19 mouse cellular contexts compared by ENCODE assay signal in the genomic region with DNA sequence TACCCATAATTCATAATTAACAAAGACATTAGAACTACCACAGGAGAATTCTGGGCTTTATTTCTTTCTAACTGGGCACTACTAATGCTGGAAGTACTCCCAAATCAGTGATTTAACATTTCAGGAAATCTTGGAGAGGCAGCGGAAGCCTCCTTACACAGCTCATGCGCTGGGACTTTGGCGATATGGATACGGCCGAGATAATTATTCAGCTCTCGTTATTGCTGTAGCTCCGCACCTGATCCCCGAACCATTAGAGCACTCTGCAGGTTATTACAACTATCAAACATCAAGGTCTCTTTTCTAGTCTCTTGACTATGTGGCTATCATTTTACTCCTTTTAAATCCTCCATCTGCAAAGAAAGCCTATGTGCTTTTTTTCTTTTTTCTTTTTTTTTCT.
DNase-seq lines count a peak whose midpoint lies in the region; ATAC-seq lines count a peak whose summit lies in the region.
"Had no signal": no experiment of that assay in that cellular context is flagged by ENCODE, and none has a peak within 500 bp of the region (broad histone marks: within the 10 kb centered on the region; RNA-seq: fewer than 3 reads in every experiment).

No protein-coding gene starts in this region.

- H3K4me3 ChIP-seq in embryonic facial prominence, embryonic 11.5 days (ENCODE audit: low read depth, low read length): no peak overlapping the region
- H3K4me3 ChIP-seq in embryonic facial prominence, embryonic 10.5 days: no peak overlapping the region
- H3K4me3 ChIP-seq in forebrain, embryonic 12.5 days (replicated peaks): no peak overlapping the region
- H3K4me3 ChIP-seq in hindbrain, embryonic 15.5 days: peak overlapping the region; percentile 16; the same call in 1 of the 2 replicates
- H3K4me3 ChIP-seq in neural tube, embryonic 12.5 days: no peak overlapping the region
- H3K4me3 ChIP-seq: heart, embryonic 12.5 days; limb, embryonic 12.5 days; liver, embryonic 15.5 days had no signal

- H3K27me3 ChIP-seq in embryonic facial prominence, embryonic 11.5 days (ENCODE audit: control insufficient read depth, insufficient read depth, low read length): no peaks in the 10 kb centered on the region
- no peaks in the 10 kb centered on the region for H3K27me3 ChIP-seq in embryonic facial prominence, embryonic 10.5 days (replicated peaks; ENCODE audit: low read depth, poor library complexity, severe bottlenecking)
- H3K27me3 ChIP-seq in forebrain, embryonic 12.5 days: no peaks in the 10 kb centered on the region
- no peaks in the 10 kb centered on the region for H3K27me3 ChIP-seq in hindbrain, embryonic 15.5 days
- H3K27me3 ChIP-seq in neural tube, embryonic 12.5 days (replicated peaks): no peaks in the 10 kb centered on the region
- H3K27me3 ChIP-seq: CH12.LX; heart, embryonic 12.5 days; limb, embryonic 12.5 days; liver, embryonic 15.5 days had no signal

- no peaks in the 10 kb centered on the region for H3K9me3 ChIP-seq in embryonic facial prominence, embryonic 11.5 days (replicated peaks; ENCODE audit: control insufficient read depth, low read length)
- no peaks in the 10 kb centered on the region for H3K9me3 ChIP-seq in embryonic facial prominence, embryonic 10.5 days
- H3K9me3 ChIP-seq in forebrain, embryonic 12.5 days: no peaks in the 10 kb centered on the region
- no peaks in the 10 kb centered on the region for H3K9me3 ChIP-seq in hindbrain, embryonic 15.5 days
- H3K9me3 ChIP-seq in neural tube, embryonic 12.5 days: no peaks in the 10 kb centered on the region
- H3K9me3 ChIP-seq: heart, embryonic 12.5 days; limb, embryonic 12.5 days; liver, embryonic 15.5 days had no signal

- H3K4me1 ChIP-seq in embryonic facial prominence, embryonic 11.5 days (ENCODE audit: control insufficient read depth, insufficient read depth, low read length): no peaks in the 10 kb centered on the region
- H3K4me1 ChIP-seq in embryonic facial prominence, embryonic 10.5 days: no peaks in the 10 kb centered on the region
- no peaks in the 10 kb centered on the region for H3K4me1 ChIP-seq in forebrain, embryonic 12.5 days
- H3K4me1 ChIP-seq in hindbrain, embryonic 15.5 days (replicated peaks): peaks cover 4% of the 10 kb centered on the region; the same call in 1 of the 2 replicates
- H3K4me1 ChIP-seq in neural tube, embryonic 12.5 days: no peaks in the 10 kb centered on the region
- H3K4me1 ChIP-seq: heart, embryonic 12.5 days; limb, embryonic 12.5 days; liver, embryonic 15.5 days had no signal

- ATAC-seq in embryonic facial prominence, embryonic 11.5 days (replicated peaks; ENCODE audit: insufficient number of reproducible peaks, low FRiP score, low TSS enrichment, low read depth): peak; percentile 73; the same call in 1 of the 2 replicates
- peak; percentile 56; the same call in 1 of the 2 replicates for ATAC-seq in forebrain, embryonic 12.5 days (ENCODE audit: low FRiP score)
- peak; percentile 85 for ATAC-seq in hindbrain, embryonic 15.5 days (ENCODE audit: low FRiP score, low read depth)
- ATAC-seq in neural tube, embryonic 12.5 days (ENCODE audit: low FRiP score, low read depth): peak; percentile 75

- intact Hi-C loops in gastrocnemius, postnatal 36 days (cut with DNase I): no loop called here

- no peak overlapping the region for H3K9ac ChIP-seq in embryonic facial prominence, embryonic 11.5 days (replicated peaks; ENCODE audit: low read length)
- no peak overlapping the region for H3K9ac ChIP-seq in forebrain, embryonic 12.5 days
- H3K9ac ChIP-seq in hindbrain, embryonic 15.5 days: no peak overlapping the region
- no peak overlapping the region for H3K9ac ChIP-seq in neural tube, embryonic 12.5 days
- H3K9ac ChIP-seq: heart, embryonic 12.5 days; limb, embryonic 12.5 days; liver, embryonic 15.5 days had no signal

- H3K4me2 ChIP-seq in embryonic facial prominence, embryonic 11.5 days (ENCODE audit: low read depth, low read length): no peak overlapping the region
- no peak overlapping the region for H3K4me2 ChIP-seq in forebrain, embryonic 12.5 days
- peak overlapping the region; percentile 42 for H3K4me2 ChIP-seq in hindbrain, embryonic 15.5 days
- peak overlapping the region; percentile 30; the same call in 1 of the 2 replicates for H3K4me2 ChIP-seq in neural tube, embryonic 12.5 days (replicated peaks)
- H3K4me2 ChIP-seq: heart, embryonic 12.5 days; limb, embryonic 12.5 days; liver, embryonic 15.5 days had no signal

- peak; percentile 15 for DNase-seq in embryonic facial prominence, embryonic 11.5 days (ENCODE audit: low spot score)
- DNase-seq in embryonic facial prominence, embryonic 10.5 days (ENCODE audit: low spot score): no peak
- no peak for DNase-seq in cerebellum, postnatal 4 days (ENCODE audit: low spot score in 2 of 2)
- no peak for DNase-seq in thymus, postnatal 36 days
- no peak for DNase-seq in gastrocnemius, postnatal 36 days
- DNase-seq: adrenal gland, postnatal 10 days; cerebellum, adult 2 months; gastrocnemius, postnatal 10 days; heart, postnatal 4 days; kidney, adult 2 months; kidney, postnatal 4 days; lung, postnatal 10 days had no signal

- 75% methylated on average over 8 of the region's 8 CpGs for WGBS in embryonic facial prominence, embryonic 11.5 days
- 87% methylated on average over 8 of the region's 8 CpGs for WGBS in embryonic facial prominence, embryonic 10.5 days
- WGBS in forebrain, embryonic 12.5 days: 54% methylated on average over 8 of the region's 8 CpGs
- 50% methylated on average over 8 of the region's 8 CpGs for WGBS in hindbrain, embryonic 15.5 days
- WGBS in neural tube, embryonic 12.5 days: 67% methylated on average over 8 of the region's 8 CpGs

- no peaks in the 10 kb centered on the region for H3K36me3 ChIP-seq in embryonic facial prominence, embryonic 11.5 days (replicated peaks; ENCODE audit: control insufficient read depth, insufficient read depth, low read depth, low read length)
- no peaks in the 10 kb centered on the region for H3K36me3 ChIP-seq in embryonic facial prominence, embryonic 10.5 days (replicated peaks)
- H3K36me3 ChIP-seq in forebrain, embryonic 12.5 days (replicated peaks): no peaks in the 10 kb centered on the region
- no peaks in the 10 kb centered on the region for H3K36me3 ChIP-seq in hindbrain, embryonic 15.5 days
- H3K36me3 ChIP-seq in neural tube, embryonic 12.5 days: no peaks in the 10 kb centered on the region
- H3K36me3 ChIP-seq: heart, embryonic 12.5 days; limb, embryonic 12.5 days; liver, embryonic 15.5 days had no signal

- no peak overlapping the region for H3K27ac ChIP-seq in embryonic facial prominence, embryonic 11.5 days (replicated peaks; ENCODE audit: low read depth, low read length)
- no peak overlapping the region for H3K27ac ChIP-seq in embryonic facial prominence, embryonic 10.5 days (replicated peaks)
- 0 out of 2 replicates have a peak overlapping the region, but pooled peaks have one; percentile 21 for H3K27ac ChIP-seq in forebrain, embryonic 12.5 days
- H3K27ac ChIP-seq in hindbrain, embryonic 15.5 days (replicated peaks): peak overlapping the region; percentile 62; the same call in 1 of the 2 replicates
- no peak overlapping the region for H3K27ac ChIP-seq in neural tube, embryonic 12.5 days
- H3K27ac ChIP-seq: limb, embryonic 12.5 days; liver, embryonic 15.5 days had no signal

Comparison
In these comparisons a context has a peak if more than half of its experiments do, and no peak if none do; other contexts are left out.
1. H3K27ac ChIP-seq: peak in forebrain, embryonic 12.5 days (single experiment) and hindbrain, embryonic 15.5 days (single experiment); none in embryonic facial prominence, embryonic 11.5 days (single experiment), embryonic facial prominence, embryonic 10.5 days (single experiment) and neural tube, embryonic 12.5 days (single experiment).
2. H3K4me2 ChIP-seq: peak in hindbrain, embryonic 15.5 days (single experiment) and neural tube, embryonic 12.5 days (single experiment); none in embryonic facial prominence, embryonic 11.5 days (single experiment) and forebrain, embryonic 12.5 days (single experiment).
3. Peak in every context shown above with its lines, with median percentiles within 50 percentile points of each other: ATAC-seq.